Mouse (Mus musculus) Patski (cell line): ENCODE data around the gene Islr2. TPM values are rescaled to one million over a fixed set of nuclear protein-coding genes. Genes with fewer than 3 reads are reported as not detected.
"Not testable (repeated sequence)": the region's sequence is repeated elsewhere in the genome, so short reads cannot be mapped to it uniquely, and the experiment has no call there.

Source experiments
- ATAC-seq: fragments of 100-300 bp; one replicate; pipeline ENCODE4 v1.8.0; 2021
- CTCF ChIA-PET: fragments of 350-600 bp; sonication (Branson Sonifier 250); formaldehyde crosslinking; loops from one replicate; lab custom pipeline; 2022; ENCODE audit warnings: inconsistent platforms; lab: Charles Lee
- POLR2A ChIA-PET: fragments of 350-600 bp; sonication (Branson Sonifier 250); formaldehyde crosslinking; loops from one replicate; lab custom pipeline; 2022; ENCODE audit warnings: antibody characterized with exemption, inconsistent platforms; lab: Charles Lee
- DNase-seq: peaks from one replicate; pipeline ENCODE4 v3.0.0-alpha.2; 2011; ENCODE audit warnings: low read depth, low spot score
- H3K27me3 ChIP-seq: fragments of 371-371 bp; one replicate; pipeline ENCODE4 v1.5.1; 2021
- CTCF ChIP-seq: fragments of 100-300 bp; IDR thresholded peaks from one replicate; pipeline ENCODE4 v1.5.1; 2021
- in situ Hi-C: fragments of 300-500 bp; cut with MboI; formaldehyde crosslinking; loops from 3 replicates; pipeline ENCODE4 v1.11.1; 2018; ENCODE audit warnings: low pct_unique_long_range_greater_than_20kb, mixed read lengths
- polyA plus RNA-seq: library from polyadenylated mRNA; unstranded; gene quantifications from one replicate; pipeline ENCODE4 v1.2.3, GENCODE M21; 2021

Gene Islr2
- 2.1 TPM for polyA plus RNA-seq

DNA sequence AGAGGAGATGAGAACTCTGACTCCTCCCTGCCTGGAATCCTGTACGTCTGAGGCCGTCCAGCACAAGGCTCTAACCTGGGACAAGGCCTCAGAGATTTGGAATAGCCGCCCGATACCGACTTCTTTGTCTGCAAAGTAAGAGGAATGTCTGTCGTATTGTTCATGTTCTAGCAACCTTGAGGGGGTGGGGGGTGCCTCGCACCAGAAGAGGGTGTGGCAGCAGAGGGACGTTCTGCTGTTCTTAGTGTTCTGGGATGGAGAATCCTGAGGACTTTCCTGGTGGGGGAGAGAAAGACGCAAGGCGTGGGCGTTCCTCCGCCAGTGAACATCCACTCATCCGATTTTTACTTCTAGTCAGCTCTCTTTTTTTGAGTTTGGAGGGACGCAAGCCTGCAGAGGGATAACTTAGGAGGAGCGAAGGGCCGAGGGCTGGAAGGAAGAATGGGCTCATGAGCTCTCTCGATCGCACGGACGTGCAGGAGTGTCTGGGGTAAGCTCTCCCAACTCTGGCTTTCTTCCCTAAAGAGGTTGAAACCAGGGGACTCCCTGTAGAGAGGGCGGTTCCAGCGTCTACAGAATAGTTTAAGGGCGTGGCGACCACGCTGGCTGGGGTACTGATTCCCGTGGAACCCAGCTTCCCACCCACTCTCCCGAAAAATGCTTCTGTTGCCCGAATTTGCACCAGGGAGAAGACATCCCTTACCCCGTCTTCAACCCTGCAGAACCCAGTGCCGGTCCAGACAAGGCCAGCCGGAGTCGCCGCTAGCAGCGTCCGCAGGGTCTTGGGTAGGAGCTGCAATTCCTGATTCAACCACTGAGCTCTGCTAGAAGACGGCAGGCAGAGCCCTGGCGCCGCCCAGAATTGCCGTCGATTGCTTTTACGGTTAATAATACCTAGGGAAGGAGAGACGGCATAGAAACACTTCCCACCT lies at the start of gene Islr2, which contains the start of gene Islr:
TSS of gene Islr2 (minus strand) at position 804 of the 932 bp plus-strand sequence.
TSS of gene Islr (minus strand) at position 791 of the 932 bp plus-strand sequence.
- CTCF ChIA-PET: interaction anchor here (0.6 to 8.7 kb wide), 21 partner anchors 9 to 544 kb away, joined by 3 to 107 read pairs (median 3); no protein-coding TSS in a partner anchor
- no peaks in the 10 kb centered on the region for H3K27me3 ChIP-seq
- DNase-seq (no peak), ATAC-seq (no peak)
- in situ Hi-C loops: loop anchor here (5.0 kb wide), 1 partner anchor 151 kb away; no protein-coding TSS in a partner anchor
- TF ChIP-seq CTCF: no peak
- POLR2A ChIA-PET: interaction anchor here (0.8 kb wide), 1 partner anchor 140 kb away, joined by 3 read pairs; no protein-coding TSS in a partner anchor

DNA sequence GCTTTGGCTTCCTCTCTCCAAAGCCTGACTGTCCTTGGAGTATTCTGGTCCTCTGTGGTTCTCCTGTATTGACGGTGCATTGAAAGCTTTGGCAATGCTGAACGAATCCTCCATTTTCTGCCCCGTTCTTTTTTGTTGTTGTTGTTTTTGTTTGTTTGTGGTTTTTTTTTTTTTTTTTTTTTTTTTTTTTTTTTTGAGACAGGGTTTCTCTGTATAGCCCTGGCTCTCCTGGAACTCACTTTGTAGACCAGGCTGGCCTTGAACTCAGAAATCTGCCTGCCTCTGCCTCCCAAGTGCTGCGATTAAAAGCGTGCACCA lies 49.6 kb upstream of the Islr2 start:
- in situ Hi-C loops, H3K27me3 ChIP-seq, ATAC-seq, DNase-seq: not testable (repeated sequence)
- ChIA-PET CTCF (interaction anchor here (0.8 to 1.9 kb wide), 4 partner anchors 12 to 22 kb away, joined by 3 to 6 read pairs (median 4); no protein-coding TSS in a partner anchor), POLR2A (interaction anchor here (0.9 to 1.1 kb wide), 4 partner anchors 9 to 64 kb away, joined by 3 read pairs; no protein-coding TSS in a partner anchor)

DNA sequence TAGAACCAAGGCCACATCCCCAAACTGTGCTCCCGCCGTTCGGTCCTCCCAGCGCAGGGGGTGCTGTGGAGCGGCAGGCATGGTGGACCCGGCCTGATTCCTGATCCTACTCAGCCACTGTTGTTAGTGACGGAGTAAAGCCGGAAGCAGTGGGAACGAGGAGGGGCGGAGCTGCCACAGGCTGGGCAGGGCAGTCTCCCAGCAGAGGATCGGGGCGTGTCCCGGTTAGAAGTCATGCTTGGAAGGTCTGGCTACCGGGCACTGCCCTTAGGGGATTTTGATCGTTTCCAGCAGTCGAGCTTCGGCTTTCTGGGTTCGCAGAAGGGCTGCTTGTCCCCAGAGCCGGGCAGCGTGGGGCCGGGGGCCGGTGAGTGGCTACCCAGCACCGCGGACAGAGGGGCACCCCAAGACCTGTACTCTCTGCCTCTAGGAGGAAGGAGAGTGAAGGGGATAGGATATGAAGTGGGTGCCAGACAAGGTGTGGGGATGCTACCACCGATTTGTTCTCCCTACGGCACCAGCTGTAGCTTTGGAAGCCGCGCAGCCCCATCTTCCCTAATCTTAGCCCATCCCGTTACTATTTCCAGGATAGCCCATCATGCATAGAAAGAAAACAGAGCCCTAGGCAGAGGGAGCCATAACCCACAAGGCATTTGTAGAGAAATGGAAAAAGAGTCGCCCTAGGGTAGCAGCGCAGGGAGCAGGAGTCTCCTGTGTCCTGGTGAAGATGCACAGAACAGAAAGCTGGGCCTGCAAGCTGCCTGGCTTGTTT lies 49.1 kb upstream of the Islr2 start, which contains the start of gene Stoml1:
TSS of gene Stoml1 (plus strand) at position 132 of the 772 bp plus-strand sequence.
- TF ChIP-seq CTCF: peak; percentile 98
- ChIA-PET CTCF (interaction anchor here (0.8 to 1.9 kb wide), 6 partner anchors 10 to 27 kb away, joined by 3 to 6 read pairs (median 4); no protein-coding TSS in a partner anchor), POLR2A (interaction anchor here (0.9 to 1.1 kb wide), 4 partner anchors 9 to 63 kb away, joined by 3 read pairs; no protein-coding TSS in a partner anchor)
- H3K27me3 ChIP-seq: no peaks in the 10 kb centered on the region
- DNase-seq (peak; percentile 76), ATAC-seq (peak; percentile 90)
- in situ Hi-C loops: no loop called here

DNA sequence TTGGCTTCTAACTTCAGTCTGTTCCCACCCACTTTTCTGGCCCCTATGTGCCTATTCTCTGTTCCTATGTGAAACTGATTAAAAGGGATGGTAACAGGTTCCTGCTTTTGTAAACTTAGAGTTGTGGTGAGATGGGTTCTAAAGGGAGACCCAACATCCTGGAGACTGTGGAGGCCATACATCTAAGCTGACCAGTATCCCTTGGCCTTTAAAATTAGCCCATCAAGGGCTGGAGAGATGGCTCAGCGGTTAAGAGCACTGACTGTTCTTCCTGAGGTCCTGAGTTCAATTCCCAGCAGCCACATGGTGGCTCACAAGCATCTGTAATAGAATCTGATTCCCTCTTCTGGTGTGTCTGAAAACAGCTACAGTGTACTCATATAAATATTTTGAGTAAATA lies 46.6 kb upstream of the Islr2 start:
- H3K27me3 ChIP-seq, POLR2A ChIA-PET, ATAC-seq, in situ Hi-C loops, DNase-seq: not testable (repeated sequence)
- CTCF ChIA-PET: interaction anchor here (1.6 kb wide), 1 partner anchor 25 kb away, joined by 7 read pairs; no protein-coding TSS in a partner anchor

DNA sequence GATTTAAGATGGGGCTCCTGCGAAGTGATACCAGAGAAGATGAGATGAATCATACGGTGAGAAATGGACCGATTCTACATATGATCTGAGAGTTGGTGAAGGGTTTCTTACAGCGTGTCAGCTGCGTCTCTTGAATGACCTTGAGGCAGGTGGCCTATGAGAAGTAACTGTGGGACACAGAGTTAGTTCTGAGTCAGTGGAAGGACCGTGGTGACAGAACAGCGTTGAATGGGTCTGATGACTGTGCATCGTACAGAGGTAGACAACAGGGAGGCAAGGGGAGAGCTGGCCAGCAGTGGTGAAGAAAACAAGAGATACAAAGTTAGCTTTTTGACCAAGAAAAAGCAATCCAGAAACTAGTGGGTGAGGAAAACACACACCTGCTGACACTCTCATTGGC lies 46.2 kb upstream of the Islr2 start:
- in situ Hi-C loops: no loop called here
- ChIA-PET CTCF (interaction anchor here (1.0 to 1.9 kb wide), 4 partner anchors 16 to 35 kb away, joined by 3 to 7 read pairs (median 5); no protein-coding TSS in a partner anchor), POLR2A (no interaction called here)
- no peaks in the 10 kb centered on the region for H3K27me3 ChIP-seq
- ATAC-seq (no peak), DNase-seq (no peak)
- no peak for TF ChIP-seq CTCF

DNA sequence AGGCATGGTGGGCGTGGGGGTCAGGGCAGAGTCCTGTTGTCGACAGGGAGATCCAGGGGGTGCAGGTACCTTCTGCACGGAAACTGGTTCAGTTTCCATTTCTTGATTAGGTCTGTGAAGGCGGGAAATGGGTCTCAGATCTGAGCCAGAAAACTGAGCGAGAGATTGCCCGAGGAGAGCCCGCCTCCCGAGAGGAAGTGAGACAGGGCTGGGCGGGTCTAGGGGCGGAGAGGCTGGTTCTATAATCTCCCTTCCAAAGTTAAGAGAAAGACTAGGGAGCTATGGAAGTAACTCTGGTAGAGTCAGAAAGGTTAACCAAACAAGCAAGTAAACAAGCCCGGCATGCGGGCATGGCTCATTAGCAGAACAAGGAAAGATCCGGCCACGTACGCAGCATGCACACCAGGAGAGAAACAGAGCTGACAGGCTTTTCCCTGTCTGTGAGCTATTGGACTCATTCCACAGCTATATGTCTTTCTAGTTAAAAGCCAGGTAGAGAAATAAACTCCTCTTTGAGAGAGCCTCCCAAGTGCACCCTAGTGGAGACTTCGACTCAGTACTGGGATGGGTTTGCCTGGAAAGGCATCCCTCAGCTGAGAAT lies 45.6 kb upstream of the Islr2 start, which contains the start of gene Pml:
TSS of gene Pml (minus strand) at position 195 of the 601 bp plus-strand sequence.
- DNase-seq (no peak), ATAC-seq (no peak)
- CTCF ChIA-PET: interaction anchor here (0.6 to 1.9 kb wide), 5 partner anchors 15 to 34 kb away, joined by 3 to 7 read pairs (median 4); no protein-coding TSS in a partner anchor
- H3K27me3 ChIP-seq: no peaks in the 10 kb centered on the region
- TF ChIP-seq CTCF: peak; percentile 59
- POLR2A ChIA-PET: no interaction called here
- in situ Hi-C loops: no loop called here

DNA sequence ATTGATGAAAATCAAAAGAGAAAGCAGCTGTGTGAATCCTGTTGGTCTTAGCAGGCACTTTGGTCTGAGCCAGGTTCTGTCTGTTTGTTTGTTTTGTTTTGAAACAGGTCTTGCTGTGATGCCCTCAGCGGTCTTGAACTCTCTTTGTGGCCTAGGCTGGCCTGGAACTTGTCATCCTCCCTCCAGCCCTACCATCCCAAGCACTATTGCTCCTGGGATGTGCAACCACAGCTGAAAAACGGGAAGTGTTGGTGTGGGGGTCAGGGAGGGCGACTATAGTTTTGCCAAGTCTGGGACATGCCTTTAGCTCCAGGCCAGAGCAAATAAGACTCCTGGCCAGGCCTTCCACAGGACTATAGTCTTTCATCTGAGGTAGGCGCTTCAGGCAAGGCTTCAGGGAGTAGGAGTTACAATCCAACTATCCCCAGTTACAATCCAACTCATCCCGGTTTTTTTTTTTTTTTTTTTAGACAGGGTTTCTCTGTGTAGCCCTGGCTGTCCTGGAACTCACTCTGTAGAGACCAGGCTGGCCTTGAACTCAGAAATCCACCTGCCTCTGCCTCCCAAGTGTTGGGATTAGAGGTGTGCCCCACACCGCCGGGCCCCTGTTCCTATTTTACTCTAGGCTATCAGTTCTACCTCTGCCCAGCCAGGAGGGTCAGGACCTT lies 44.8 kb upstream of the Islr2 start:
- in situ Hi-C loops: no loop called here
- TF ChIP-seq CTCF: no peak
- DNase-seq: no peak
- POLR2A ChIA-PET: interaction anchor here (0.7 to 1.4 kb wide), 2 partner anchors 8 to 26 kb away, joined by 3 read pairs; no protein-coding TSS in a partner anchor
- CTCF ChIA-PET: interaction anchor here (1.0 to 4.0 kb wide), 6 partner anchors 14 to 33 kb away, joined by 3 to 23 read pairs (median 10); no protein-coding TSS in a partner anchor
- H3K27me3 ChIP-seq: no peaks in the 10 kb centered on the region
- no peak for ATAC-seq

DNA sequence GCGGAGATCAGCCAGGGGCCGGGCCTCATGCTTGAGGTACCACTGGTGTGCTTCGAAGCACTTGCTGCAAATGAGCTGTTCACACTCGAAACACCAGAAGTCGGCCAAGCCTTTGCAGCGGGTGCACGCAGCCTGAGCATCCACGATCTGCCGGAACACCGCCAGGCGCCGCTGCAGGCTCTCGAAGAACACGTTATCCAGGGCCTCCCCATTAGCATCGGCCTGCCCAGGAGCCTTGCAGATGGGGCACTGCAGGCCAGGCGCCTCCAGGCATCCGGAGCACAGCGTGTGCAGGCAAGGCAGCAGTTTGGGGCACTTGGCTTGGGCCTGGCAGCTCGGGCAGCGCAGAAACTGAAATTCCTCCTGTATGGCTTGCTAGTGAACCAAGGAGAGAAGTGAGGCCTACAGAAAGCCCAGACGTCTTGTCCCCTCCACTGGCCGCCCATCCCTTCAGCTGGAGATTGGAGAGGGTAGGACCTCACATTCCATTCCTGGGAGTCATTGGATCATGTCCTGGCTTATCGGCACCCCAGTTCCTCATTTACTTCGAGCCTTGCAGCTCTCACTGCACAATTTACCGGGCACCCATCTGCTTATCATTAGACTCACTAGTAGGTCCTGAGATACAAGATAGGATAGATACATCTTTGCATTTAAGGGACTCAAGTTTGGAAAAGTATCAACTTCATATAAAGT lies 43.1 kb upstream of the Islr2 start:
- CTCF ChIA-PET: interaction anchor here (0.8 to 4.0 kb wide), 9 partner anchors 11 to 208 kb away, joined by 3 to 23 read pairs (median 5); no protein-coding TSS in a partner anchor
- H3K27me3 ChIP-seq: no peaks in the 10 kb centered on the region
- no peak for DNase-seq
- POLR2A ChIA-PET: interaction anchor here (0.9 kb wide), 1 partner anchor 20 kb away, joined by 4 read pairs; no protein-coding TSS in a partner anchor
- ATAC-seq: peak; percentile 77
- TF ChIP-seq CTCF: peak; percentile 98
- in situ Hi-C loops: no loop called here
